Mouse (Mus musculus) midbrain, embryonic 11.5 days (tissue): ENCODE data around the gene Reep6. TPM values are rescaled to one million over a fixed set of nuclear protein-coding genes. Genes with fewer than 3 reads are reported as not detected.

Experiments used
- ATAC-seq: fragments of 200-750 bp; cut with Nextera tagmentation; 2 replicates; pipeline ENCODE4 v1.8.0; 2017; ENCODE audit warnings: moderate TSS enrichment, moderate library complexity; ENCODE audit not compliant: low FRiP score
- DNase-seq: peaks from one replicate; pipeline ENCODE4 v3.0.0; 2015; ENCODE audit warnings: low spot score; ENCODE audit errors: missing footprints
- H3K27ac ChIP-seq: fragments of 300-500 bp; sonication (generic); 2 replicates; pipeline ENCODE4 v1.5.1; 2014; ENCODE audit warnings: low read depth, low read length
- H3K27me3 ChIP-seq: fragments of 300-500 bp; sonication (generic); 2 replicates; pipeline ENCODE4 v1.6.1; 2014; ENCODE audit warnings: mild to moderate bottlenecking, low read length, moderate library complexity, mixed read lengths; ENCODE audit not compliant: control insufficient read depth, insufficient read depth
- H3K36me3 ChIP-seq: fragments of 300-500 bp; sonication (generic); 2 replicates; pipeline ENCODE4 v1.6.1; 2014; ENCODE audit warnings: mild to moderate bottlenecking, low read length, moderate library complexity, mixed read lengths; ENCODE audit not compliant: control insufficient read depth, insufficient read depth
- H3K4me1 ChIP-seq: fragments of 300-500 bp; sonication (generic); 2 replicates; pipeline ENCODE4 v1.6.1; 2014; ENCODE audit warnings: low read length; ENCODE audit not compliant: control insufficient read depth, insufficient read depth
- H3K4me2 ChIP-seq: fragments of 300-500 bp; sonication (generic); 2 replicates; pipeline ENCODE4 v1.6.1; 2014; ENCODE audit warnings: mild to moderate bottlenecking, moderate library complexity
- H3K4me3 ChIP-seq: fragments of 300-500 bp; sonication (generic); 2 replicates; pipeline ENCODE4 v1.5.1; 2014; ENCODE audit warnings: low read depth, low read length
- H3K9ac ChIP-seq: fragments of 300-500 bp; sonication (generic); 2 replicates; pipeline ENCODE4 v1.6.1; 2014; ENCODE audit warnings: low read length
- H3K9me3 ChIP-seq: fragments of 300-500 bp; sonication (generic); 2 replicates; pipeline ENCODE4 v1.6.1; 2016; ENCODE audit warnings: low read length; ENCODE audit not compliant: control insufficient read depth
- WGBS: fragments of 180-500 bp; shearing (Covaris S2); extraction: QIAGEN DNeasy Blood & Tissue Kit; methylation state at CpG from one replicate; pipeline ENCODE4 v1.1.7; 2014; 5-methylcytosine and 5-hydroxymethylcytosine counted together
- polyA plus RNA-seq: library from polyadenylated mRNA; unstranded; fragments of >200 nt; fragmentation: Nextera tagmentation; extraction: Ambion mirVana; gene quantifications from 2 replicates; pipeline ENCODE4 v1.2.1, GENCODE M21; 2014

The Reep6 gene
- polyA plus RNA-seq, 1 experiment from 2014 or later, result 4.5 TPM

- H3K9me3 ChIP-seq, result no peaks in the 10 kb centered on the region
- H3K4me2 ChIP-seq, result peak within 1 kb of the TSS; percentile 99
- peaks cover 36% of the 10 kb centered on the region for H3K4me1 ChIP-seq
- peak within 1 kb of the TSS; percentile 99 for H3K9ac ChIP-seq
- peak within 1 kb of the TSS; percentile 88 for H3K27ac ChIP-seq
- no peaks in the 10 kb centered on the region for H3K27me3 ChIP-seq
- peak within 1 kb of the TSS; percentile 91 for H3K4me3 ChIP-seq
- ATAC-seq, result peak; percentile 85
- WGBS, result under 1% methylated on average over 71 of the region's 72 CpGs
- peak; percentile 99 for DNase-seq
- H3K36me3 ChIP-seq, result peaks cover 17% of the 10 kb centered on the region
These were observed 37.3 kb upstream of the Reep6 start, which contains the start of gene Rps15 for GRCm38 (mm10) chr10:80292251-80293146. Rps15 (plus strand) TSS chr10:80292453.

DNA sequence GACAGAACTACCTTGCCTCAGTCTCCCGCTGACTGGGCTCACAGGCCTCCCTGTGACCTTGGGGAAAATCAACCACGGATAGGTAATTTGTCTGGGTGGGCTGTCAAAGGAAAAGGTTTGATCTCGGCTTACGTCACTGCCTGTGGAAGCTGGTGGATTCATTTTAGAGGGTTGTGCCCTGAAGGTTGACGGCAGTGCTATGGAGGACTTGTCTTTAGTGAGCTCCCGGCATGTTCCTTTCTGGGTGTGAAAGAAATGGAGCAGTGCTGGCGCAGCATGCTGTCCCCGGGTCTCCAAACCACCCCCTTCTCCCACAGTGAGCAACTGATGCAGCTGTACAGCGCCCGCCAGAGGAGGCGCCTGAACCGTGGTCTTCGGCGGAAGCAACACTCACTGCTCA is 36.4 kb upstream of the Reep6 start:
- peaks cover 43% of the 10 kb centered on the region for H3K4me1 ChIP-seq
- DNase-seq (peak; percentile 84), ATAC-seq (no peak)
- H3K4me3 ChIP-seq, result peak overlapping the region; percentile 91
- H3K9ac ChIP-seq, result peak overlapping the region; percentile 99
- H3K9me3 ChIP-seq, result no peaks in the 10 kb centered on the region
- peaks cover 13% of the 10 kb centered on the region for H3K36me3 ChIP-seq
- H3K4me2 ChIP-seq, result peak overlapping the region; percentile 99
- H3K27me3 ChIP-seq, result no peaks in the 10 kb centered on the region
- WGBS, result 27% methylated on average over 14 of the region's 14 CpGs
- 0 out of 2 replicates have a peak overlapping the region, but pooled peaks have one; percentile 20 for H3K27ac ChIP-seq

DNA sequence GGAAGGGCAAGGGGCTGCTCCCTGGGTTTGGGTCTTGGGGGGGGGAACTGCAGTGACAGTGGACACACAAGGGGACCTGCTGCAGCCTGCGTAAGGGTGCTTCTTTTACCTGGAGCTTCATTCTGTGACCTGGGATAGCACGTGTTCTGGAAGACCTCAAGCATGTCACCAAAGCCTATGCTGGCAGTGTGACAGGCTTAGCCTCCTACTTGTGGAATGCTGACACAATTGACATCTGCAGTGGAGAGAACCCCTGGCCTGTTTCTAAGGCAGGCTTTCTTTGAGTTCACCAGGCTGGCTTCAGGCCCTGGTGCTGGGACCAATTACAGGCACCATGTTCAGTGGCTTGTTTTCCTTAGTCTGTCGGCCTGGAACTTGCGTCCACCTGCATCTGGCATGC is 35.4 kb upstream of the Reep6 start:
- peak; percentile 84 for DNase-seq
- H3K27me3 ChIP-seq, result 0 out of 2 replicates have a peak, but pooled peaks cover 2% of the 10 kb centered on the region
- peaks cover 12% of the 10 kb centered on the region for H3K36me3 ChIP-seq
- WGBS, result 76% methylated on average over 4 of the region's 4 CpGs
- H3K27ac ChIP-seq, result no peak overlapping the region
- H3K9ac ChIP-seq, result no peak overlapping the region
- ATAC-seq, result no peak
- H3K9me3 ChIP-seq, result no peaks in the 10 kb centered on the region
- no peak overlapping the region for H3K4me2 ChIP-seq
- peak overlapping the region; percentile 7; the same call in 1 of the 2 replicates for H3K4me3 ChIP-seq
- peaks cover 49% of the 10 kb centered on the region for H3K4me1 ChIP-seq

GRCm38 (mm10) chr10:80294788-80295303 is 34.9 kb upstream of the Reep6 start:
- Histone ChIP-seq H3K9me3 (no peaks in the 10 kb centered on the region), H3K9ac (no peak overlapping the region), H3K4me1 (peaks cover 51% of the 10 kb centered on the region), H3K27ac (no peak overlapping the region), H3K36me3 (peaks cover 12% of the 10 kb centered on the region), H3K4me2 (no peak overlapping the region), H3K4me3 (no peak overlapping the region), H3K27me3 (0 out of 2 replicates have a peak, but pooled peaks cover 2% of the 10 kb centered on the region)
- DNase-seq (peak; percentile 89), ATAC-seq (no peak)
- 54% methylated on average over 7 of the region's 7 CpGs for WGBS

DNA sequence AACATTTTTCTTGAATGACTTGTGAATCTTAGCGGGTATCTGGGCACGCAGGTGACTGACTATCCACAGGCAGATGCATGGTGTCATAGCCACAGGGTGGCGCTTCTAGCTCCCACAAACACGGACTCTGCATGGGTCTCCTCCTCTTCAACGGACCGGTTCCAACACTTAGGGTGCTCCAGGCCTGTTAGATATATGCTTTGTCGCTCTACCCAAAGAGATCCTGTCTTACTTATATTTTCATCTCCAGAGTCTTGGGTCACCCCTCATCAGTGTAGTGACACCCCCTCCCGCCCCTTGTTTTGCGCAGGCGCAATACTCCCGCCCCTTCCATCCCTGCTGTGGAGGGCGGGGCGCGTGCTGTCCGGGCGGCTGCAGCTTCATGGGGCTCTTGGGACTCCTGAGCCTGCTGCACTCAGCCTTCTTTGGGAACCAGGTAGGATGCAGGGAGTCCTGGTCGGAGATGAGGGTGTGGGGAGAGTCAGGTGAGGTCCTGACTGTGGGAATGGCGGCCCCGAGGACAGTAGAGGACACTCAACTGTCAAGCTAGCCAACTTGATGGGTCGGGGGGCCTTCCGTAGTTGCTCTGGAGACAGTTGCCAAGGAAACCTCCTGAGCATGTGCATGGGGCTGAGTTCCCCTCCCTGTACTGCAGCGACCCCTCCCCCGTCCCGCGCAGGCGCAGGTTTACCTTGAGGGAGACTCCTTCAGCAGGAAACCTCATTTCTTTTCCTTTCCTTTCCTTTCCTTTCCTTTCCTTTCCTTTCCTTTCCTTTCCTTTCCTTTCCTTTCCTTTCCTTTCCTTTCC is 33.9 kb upstream of the Reep6 start, which contains the start of gene Apc2:
Apc2 (plus strand) TSS at position 360 of the 808 bp plus-strand sequence.
- Histone ChIP-seq H3K4me3 (peak within 1 kb of the TSS; percentile 41), H3K4me1 (peaks cover 60% of the 10 kb centered on the region), H3K4me2 (peak within 1 kb of the TSS; percentile 65), H3K27me3 (0 out of 2 replicates have a peak, but pooled peaks cover 2% of the 10 kb centered on the region), H3K9me3 (no peaks in the 10 kb centered on the region), H3K27ac (peak within 1 kb of the TSS; percentile 83), H3K9ac (peak within 1 kb of the TSS; percentile 69), H3K36me3 (peaks cover 12% of the 10 kb centered on the region)
- WGBS, result under 1% methylated on average over 26 of the region's 26 CpGs
- DNase-seq, result peak; percentile 97
- peak; percentile 53 for ATAC-seq

DNA sequence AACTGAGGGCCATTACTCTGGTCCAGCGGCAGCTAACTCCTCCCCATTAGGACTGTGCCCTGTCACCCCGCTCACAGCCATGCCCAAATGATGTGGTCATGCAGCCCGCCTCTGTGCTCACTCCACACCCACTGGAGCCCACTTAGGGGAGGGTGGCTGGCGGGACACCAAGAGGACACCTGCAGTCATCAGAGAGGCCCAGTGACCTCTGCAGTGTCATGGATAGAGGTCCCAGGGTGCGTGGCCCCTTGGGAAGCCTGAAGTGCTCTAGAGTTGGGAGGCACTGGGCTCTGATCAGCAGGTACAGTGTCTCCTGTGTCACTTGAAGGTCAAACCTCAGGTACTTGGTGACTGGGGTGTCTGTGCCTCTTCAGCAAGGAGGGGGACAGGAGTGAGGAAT is 32.9 kb upstream of the Reep6 start:
- Histone ChIP-seq H3K4me1 (peaks cover 67% of the 10 kb centered on the region), H3K27me3 (0 out of 2 replicates have a peak, but pooled peaks cover 2% of the 10 kb centered on the region), H3K4me2 (peak overlapping the region; percentile 65; the same call in 1 of the 2 replicates), H3K4me3 (no peak overlapping the region; the same call in 1 of the 2 replicates), H3K27ac (no peak overlapping the region; the same call in 1 of the 2 replicates), H3K36me3 (peaks cover 12% of the 10 kb centered on the region), H3K9ac (peak overlapping the region; percentile 69), H3K9me3 (no peaks in the 10 kb centered on the region)
- WGBS, result 76% methylated on average over 5 of the region's 5 CpGs
- ATAC-seq, result no peak
- DNase-seq, result no peak

DNA sequence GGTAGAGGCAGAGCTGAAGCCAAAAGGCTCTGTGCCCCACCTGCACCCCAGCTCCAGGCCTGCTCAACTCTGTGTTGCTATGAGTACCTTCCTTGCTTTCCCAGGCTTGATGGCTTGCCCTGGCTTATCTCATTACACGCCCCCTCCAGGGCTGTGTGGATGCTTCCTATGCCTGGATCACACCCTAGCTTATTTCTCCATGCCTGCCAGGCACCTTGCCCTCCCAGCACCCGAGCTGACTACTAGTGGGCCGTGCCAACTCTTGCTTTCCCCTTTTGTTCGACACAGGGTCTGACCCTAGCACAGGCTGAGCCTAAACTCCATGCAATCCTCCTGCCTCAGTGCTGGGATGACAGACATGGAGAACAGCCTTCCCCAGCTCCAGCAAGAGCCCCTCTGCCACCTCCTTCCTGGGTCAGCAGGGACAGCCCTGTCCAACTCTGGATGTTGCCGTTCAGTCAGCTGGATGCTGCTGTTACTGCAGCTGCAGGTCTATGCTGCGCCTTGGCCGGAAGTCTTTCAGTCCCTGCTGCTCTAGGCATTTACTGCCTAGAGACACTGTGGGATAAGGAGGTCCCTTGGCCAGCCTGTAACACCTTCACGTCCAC is 32.1 kb upstream of the Reep6 start:
- DNase-seq, result no peak
- ATAC-seq, result no peak
- Histone ChIP-seq H3K27ac (peak overlapping the region; percentile 25; the same call in 1 of the 2 replicates), H3K27me3 (0 out of 2 replicates have a peak, but pooled peaks cover 2% of the 10 kb centered on the region), H3K4me2 (no peak overlapping the region), H3K4me1 (peaks cover 72% of the 10 kb centered on the region), H3K4me3 (no peak overlapping the region), H3K9me3 (no peaks in the 10 kb centered on the region), H3K36me3 (peaks cover 12% of the 10 kb centered on the region), H3K9ac (peak overlapping the region; percentile 27; the same call in 1 of the 2 replicates)
- 73% methylated on average over 8 of the region's 8 CpGs for WGBS

DNA sequence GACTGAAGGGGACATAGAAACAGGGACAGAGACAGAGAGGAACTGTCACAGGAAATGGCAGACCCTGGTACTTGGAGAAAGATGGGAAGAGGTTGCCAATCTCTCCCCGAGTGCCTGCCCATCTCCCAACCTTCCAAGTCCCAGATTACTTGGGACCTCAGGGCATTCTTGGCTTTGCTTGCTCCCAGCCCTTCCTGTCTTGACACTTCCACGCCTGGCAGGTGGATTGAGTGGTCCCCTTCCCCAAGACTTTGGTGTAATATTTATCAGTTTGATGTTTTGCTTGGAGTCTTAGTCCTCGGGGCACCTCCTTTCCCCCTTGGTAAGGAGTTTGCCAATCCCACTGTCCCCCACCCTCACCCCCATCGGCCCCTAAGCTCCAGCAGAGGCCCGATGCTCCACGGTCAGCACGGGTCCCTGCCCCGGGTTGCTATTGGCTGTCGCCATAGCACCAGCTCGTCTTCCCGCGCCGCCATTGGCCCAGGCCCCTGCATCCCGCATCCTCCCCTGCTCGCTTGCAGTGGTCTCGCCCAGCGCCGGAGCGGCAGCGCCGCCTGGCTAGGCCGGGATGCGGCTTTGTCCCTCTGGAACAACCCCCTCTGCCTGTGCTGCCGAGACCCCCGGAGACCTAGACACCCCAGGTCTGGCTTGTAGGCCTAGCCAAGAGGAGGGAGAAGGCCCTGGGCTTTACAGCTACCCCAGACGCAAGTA is 31.0 kb upstream of the Reep6 start:
- Histone ChIP-seq H3K36me3 (peaks cover 12% of the 10 kb centered on the region), H3K27ac (peak overlapping the region; percentile 87), H3K9ac (peak overlapping the region; percentile 90), H3K9me3 (no peaks in the 10 kb centered on the region), H3K4me2 (peak overlapping the region; percentile 65), H3K27me3 (0 out of 2 replicates have a peak, but pooled peaks cover 2% of the 10 kb centered on the region), H3K4me1 (peaks cover 67% of the 10 kb centered on the region), H3K4me3 (peak overlapping the region; percentile 66)
- ATAC-seq (peak; percentile 87), DNase-seq (peak; percentile 97)
- 4% methylated on average over 26 of the region's 26 CpGs for whole genome bisulfite sequencing
